Mouse (Mus musculus) lung, postnatal 0 days (tissue): ENCODE measurements at regions not wholly inside any gene's neighbourhood (a gene's known extent, or its start where the extent isn't known, plus 50 kb on each side); places are given as distances from the start of the nearest gene placed in this dataset.

Experiments used
- ATAC-seq: fragments of 200-750 bp; cut with Nextera tagmentation; 2 replicates; pipeline ENCODE4 v1.8.0; 2017; ENCODE audit warnings: moderate library complexity
- DNase-seq: peaks from one replicate; pipeline ENCODE4 v3.0.0-alpha.2; 2016; ENCODE audit warnings: low spot score
- H3K27ac ChIP-seq: fragments of 300-500 bp; sonication (generic); 2 replicates; pipeline ENCODE4 v1.5.1; 2014; ENCODE audit warnings: antibody characterized with exemption, mild to moderate bottlenecking, low read length, mixed read lengths
- H3K27me3 ChIP-seq: fragments of 300-500 bp; sonication (generic); replicated peaks from 2 replicates; pipeline ENCODE4 v1.6.1; 2014; ENCODE audit warnings: low read length, mixed read lengths; ENCODE audit not compliant: insufficient read depth
- H3K36me3 ChIP-seq: fragments of 300-500 bp; sonication (generic); 2 replicates; pipeline ENCODE4 v1.6.1; 2014; ENCODE audit warnings: low read length, mixed read lengths; ENCODE audit not compliant: insufficient read depth
- H3K4me1 ChIP-seq: fragments of 300-500 bp; sonication (generic); 2 replicates; pipeline ENCODE4 v1.6.1; 2014; ENCODE audit warnings: antibody characterized with exemption, low read depth, low read length, mixed read lengths; ENCODE audit not compliant: insufficient read depth
- H3K4me2 ChIP-seq: fragments of 300-500 bp; sonication (generic); replicated peaks from 2 replicates; pipeline ENCODE4 v1.6.1; 2014; ENCODE audit warnings: low read depth, mild to moderate bottlenecking, low read length, moderate library complexity, mixed read lengths
- H3K4me3 ChIP-seq: fragments of 300-500 bp; sonication (generic); 2 replicates; pipeline ENCODE4 v1.5.1; 2014; ENCODE audit warnings: low read depth, low read length
- H3K9ac ChIP-seq: fragments of 300-500 bp; sonication (generic); replicated peaks from 2 replicates; pipeline ENCODE4 v1.6.1; 2014; ENCODE audit warnings: low read depth, mild to moderate bottlenecking
- H3K9me3 ChIP-seq: fragments of 300-500 bp; sonication (generic); 2 replicates; pipeline ENCODE4 v1.6.1; 2016; ENCODE audit warnings: low read length, mixed read lengths
- CTCF ChIP-seq: IDR thresholded peaks from 2 replicates; pipeline ENCODE4 v1.5.1; 2016; ENCODE audit warnings: antibody characterized with exemption, mild to moderate bottlenecking
- EP300 ChIP-seq: IDR thresholded peaks from 2 replicates; pipeline ENCODE4 v1.6.1; 2016; ENCODE audit warnings: antibody characterized with exemption, mild to moderate bottlenecking, control low read depth
- WGBS: fragments of 180-500 bp; shearing (Covaris S2); extraction: QIAGEN DNeasy Blood & Tissue Kit; methylation state at CpG from one replicate; pipeline ENCODE4 v1.1.7; 2014; 5-methylcytosine and 5-hydroxymethylcytosine counted together

- Histone ChIP-seq H3K4me2 (no peak overlapping the region), H3K27ac (no peak overlapping the region), H3K4me1 (no peaks in the 10 kb centered on the region), H3K27me3 (no peaks in the 10 kb centered on the region), H3K9me3 (no peaks in the 10 kb centered on the region), H3K36me3 (no peaks in the 10 kb centered on the region), H3K9ac (no peak overlapping the region), H3K4me3 (no peak overlapping the region)
- WGBS, result 76% methylated on average over 1 of the region's 1 CpGs
- no peak for TF ChIP-seq EP300
- TF ChIP-seq CTCF, result no peak
- DNase-seq (no peak), ATAC-seq (no peak)
These were observed 164.2 kb upstream of the Gnpda2 start for GRCm38 (mm10) chr5:69756360-69756759.

GRCm38 (mm10) chr5:69740511-69740910, 148.4 kb upstream of the Gnpda2 start:
- DNase-seq, result no peak
- 84% methylated on average over 1 of the region's 1 CpGs for WGBS
- no peak overlapping the region for H3K27ac ChIP-seq
- TF ChIP-seq CTCF, result no peak
- no peak for TF ChIP-seq EP300
- no peaks in the 10 kb centered on the region for H3K4me1 ChIP-seq
- no peak for ATAC-seq
- H3K9me3 ChIP-seq, result no peaks in the 10 kb centered on the region
- H3K36me3 ChIP-seq, result no peaks in the 10 kb centered on the region
- H3K4me2 ChIP-seq, result no peak overlapping the region
- no peak overlapping the region for H3K4me3 ChIP-seq
- H3K27me3 ChIP-seq, result no peaks in the 10 kb centered on the region
- no peak overlapping the region for H3K9ac ChIP-seq

- no peaks in the 10 kb centered on the region for H3K36me3 ChIP-seq
- no peaks in the 10 kb centered on the region for H3K27me3 ChIP-seq
- H3K4me2 ChIP-seq, result no peak overlapping the region
- ATAC-seq, result no peak
- no peaks in the 10 kb centered on the region for H3K9me3 ChIP-seq
- H3K4me3 ChIP-seq, result no peak overlapping the region
- TF ChIP-seq EP300 (no peak), CTCF (no peak)
- DNase-seq, result no peak
- no peak overlapping the region for H3K27ac ChIP-seq
- no peaks in the 10 kb centered on the region for H3K4me1 ChIP-seq
- WGBS, result 62% methylated on average over 5 of the region's 5 CpGs
- no peak overlapping the region for H3K9ac ChIP-seq
These were observed 129.3 kb upstream of the Gnpda2 start for GRCm38 (mm10) chr5:69721351-69722006.

- 70% methylated on average over 2 of the region's 2 CpGs for whole genome bisulfite sequencing
- no peak overlapping the region for H3K27ac ChIP-seq
- H3K36me3 ChIP-seq, result no peaks in the 10 kb centered on the region
- DNase-seq (no peak), ATAC-seq (no peak)
- TF ChIP-seq CTCF (no peak), EP300 (no peak)
- no peak overlapping the region for H3K9ac ChIP-seq
- no peak overlapping the region for H3K4me2 ChIP-seq
- H3K9me3 ChIP-seq, result no peaks in the 10 kb centered on the region
- no peaks in the 10 kb centered on the region for H3K27me3 ChIP-seq
- H3K4me3 ChIP-seq, result no peak overlapping the region
- no peaks in the 10 kb centered on the region for H3K4me1 ChIP-seq
These were observed 123.9 kb upstream of the Gnpda2 start for GRCm38 (mm10) chr5:69716087-69716486.

- Histone ChIP-seq H3K36me3 (no peaks in the 10 kb centered on the region), H3K27ac (no peak overlapping the region), H3K9me3 (no peaks in the 10 kb centered on the region), H3K4me2 (no peak overlapping the region), H3K9ac (no peak overlapping the region), H3K4me3 (no peak overlapping the region), H3K4me1 (no peaks in the 10 kb centered on the region), H3K27me3 (no peaks in the 10 kb centered on the region)
- 40% methylated on average over 2 of the region's 2 CpGs for WGBS
- no peak for ATAC-seq
- DNase-seq, result no peak
- TF ChIP-seq EP300 (no peak), CTCF (no peak)
These were observed 115.0 kb upstream of the Gnpda2 start for GRCm38 (mm10) chr5:69707099-69707498.

- WGBS, result 67% methylated on average over 4 of the region's 4 CpGs
- DNase-seq, result no peak
- H3K4me2 ChIP-seq, result no peak overlapping the region
- no peaks in the 10 kb centered on the region for H3K4me1 ChIP-seq
- no peak for TF ChIP-seq EP300
- no peak for TF ChIP-seq CTCF
- H3K9me3 ChIP-seq, result no peaks in the 10 kb centered on the region
- no peak overlapping the region for H3K27ac ChIP-seq
- H3K9ac ChIP-seq, result no peak overlapping the region
- no peak for ATAC-seq
- H3K36me3 ChIP-seq, result no peaks in the 10 kb centered on the region
- H3K27me3 ChIP-seq, result no peaks in the 10 kb centered on the region
- no peak overlapping the region for H3K4me3 ChIP-seq
These were observed 113.0 kb upstream of the Gnpda2 start for GRCm38 (mm10) chr5:69705168-69705532.
